Mouse (Mus musculus) limb, embryonic 11.5 days (tissue): ENCODE measurements around the gene Sh3glb1. TPM values are rescaled to one million over a fixed set of nuclear protein-coding genes. Genes with fewer than 3 reads are reported as not detected.
A peak's percentile ranks its signal among the peaks of the same experiment; 100 is the strongest.

Experiments
- ATAC-seq: fragments of 200-750 bp; cut with Nextera tagmentation; 2 replicates; pipeline ENCODE4 v1.8.0; 2017; ENCODE audit warnings: low read depth; ENCODE audit not compliant: insufficient number of reproducible peaks, low FRiP score, low TSS enrichment
- DNase-seq: peaks from one replicate; pipeline ENCODE4 v3.0.0-alpha.2; 2015; ENCODE audit warnings: low spot score
- H3K27ac ChIP-seq: fragments of 300-500 bp; sonication (generic); replicated peaks from 2 replicates; pipeline ENCODE4 v1.5.1; 2014; ENCODE audit warnings: low read depth, mild to moderate bottlenecking, low read length
- H3K27me3 ChIP-seq: fragments of 300-500 bp; sonication (generic); 2 replicates; pipeline ENCODE4 v1.6.1; 2014; ENCODE audit warnings: mild to moderate bottlenecking, low read length, mixed read lengths; ENCODE audit not compliant: control insufficient read depth, insufficient read depth
- H3K36me3 ChIP-seq: fragments of 300-500 bp; sonication (generic); 2 replicates; pipeline ENCODE4 v1.6.1; 2014; ENCODE audit warnings: mild to moderate bottlenecking, low read length, moderate library complexity, mixed read lengths; ENCODE audit not compliant: control insufficient read depth, insufficient read depth
- H3K4me1 ChIP-seq: fragments of 300-500 bp; sonication (generic); 2 replicates; pipeline ENCODE4 v1.6.1; 2014; ENCODE audit warnings: low read length, mixed read lengths; ENCODE audit not compliant: control insufficient read depth, insufficient read depth
- H3K4me2 ChIP-seq: fragments of 300-500 bp; sonication (generic); 2 replicates; pipeline ENCODE4 v1.6.1; 2014; ENCODE audit warnings: low read depth, mild to moderate bottlenecking, moderate library complexity; ENCODE audit not compliant: severe bottlenecking
- H3K4me3 ChIP-seq: fragments of 300-500 bp; sonication (generic); 2 replicates; pipeline ENCODE4 v1.5.1; 2014; ENCODE audit warnings: low read depth, low read length
- H3K9ac ChIP-seq: fragments of 300-500 bp; sonication (generic); 2 replicates; pipeline ENCODE4 v1.6.1; 2014; ENCODE audit warnings: mild to moderate bottlenecking, low read length
- H3K9me3 ChIP-seq: fragments of 300-500 bp; sonication (generic); 2 replicates; pipeline ENCODE4 v1.6.1; 2016; ENCODE audit warnings: low read length; ENCODE audit not compliant: control insufficient read depth
- WGBS: fragments of 180-500 bp; shearing (Covaris S2); extraction: QIAGEN DNeasy Blood & Tissue Kit; methylation state at CpG from one replicate; pipeline ENCODE4 v1.1.7; 2014; 5-methylcytosine and 5-hydroxymethylcytosine counted together
- polyA plus RNA-seq: library from polyadenylated mRNA; unstranded; fragments of >200 nt; fragmentation: Nextera tagmentation; extraction: Ambion mirVana; gene quantifications from 2 replicates; pipeline ENCODE4 v1.2.1, GENCODE M21; 2014

The Sh3glb1 gene
- polyA plus RNA-seq, 1 experiment from 2014 or later: 92.2 TPM

- Histone ChIP-seq H3K4me3 (peak overlapping the region; percentile 80), H3K27me3 (no peaks in the 10 kb centered on the region), H3K9me3 (no peaks in the 10 kb centered on the region), H3K9ac (peak overlapping the region; percentile 84), H3K4me2 (peak overlapping the region; percentile 73), H3K27ac (no peak overlapping the region), H3K4me1 (peaks cover 18% of the 10 kb centered on the region), H3K36me3 (no peaks in the 10 kb centered on the region)
- DNase-seq (no peak), ATAC-seq (no peak)
- WGBS: 36% methylated on average over 7 of the region's 7 CpGs
These were observed 1.4 kb downstream of the Sh3glb1 start for GRCm38 (mm10) chr3:144718706-144719087.

GRCm38 (mm10) chr3:144717835-144718234, 2.3 kb downstream of the Sh3glb1 start:
- Histone ChIP-seq H3K4me3 (no peak overlapping the region), H3K27ac (no peak overlapping the region)
- DNase-seq: no peak

GRCm38 (mm10) chr3:144717121-144717520, 3.0 kb downstream of the Sh3glb1 start:
- no peak overlapping the region for H3K4me3 ChIP-seq
- no peaks in the 10 kb centered on the region for H3K27me3 ChIP-seq
- DNase-seq (no peak), ATAC-seq (no peak)
- H3K9ac ChIP-seq: no peak overlapping the region
- no peaks in the 10 kb centered on the region for H3K36me3 ChIP-seq
- H3K9me3 ChIP-seq: no peaks in the 10 kb centered on the region
- H3K27ac ChIP-seq: no peak overlapping the region
- H3K4me1 ChIP-seq: peaks cover 18% of the 10 kb centered on the region
- WGBS: 79% methylated on average over 3 of the region's 3 CpGs
- no peak overlapping the region for H3K4me2 ChIP-seq

More at GRCm38 (mm10) chr3:144717835-144718234, 2.3 kb downstream of the Sh3glb1 start:
- H3K27me3 ChIP-seq: no peaks in the 10 kb centered on the region
- peaks cover 18% of the 10 kb centered on the region for H3K4me1 ChIP-seq
- no peaks in the 10 kb centered on the region for H3K9me3 ChIP-seq
- no peaks in the 10 kb centered on the region for H3K36me3 ChIP-seq
- no peak for ATAC-seq
- H3K4me2 ChIP-seq: peak overlapping the region; percentile 10; the same call in 1 of the 2 replicates
- whole genome bisulfite sequencing: 87% methylated on average over 6 of the region's 6 CpGs
- no peak overlapping the region for H3K9ac ChIP-seq

GRCm38 (mm10) chr3:144715901-144716300, 4.2 kb downstream of the Sh3glb1 start:
- no peak overlapping the region for H3K4me2 ChIP-seq

GRCm38 (mm10) chr3:144715033-144715432, 5.1 kb downstream of the Sh3glb1 start:
- WGBS: 86% methylated on average over 7 of the region's 7 CpGs
- ATAC-seq: no peak

More at GRCm38 (mm10) chr3:144715901-144716300, 4.2 kb downstream of the Sh3glb1 start:
- Histone ChIP-seq H3K27ac (no peak overlapping the region), H3K4me1 (peaks cover 17% of the 10 kb centered on the region), H3K27me3 (no peaks in the 10 kb centered on the region), H3K4me3 (no peak overlapping the region), H3K9ac (no peak overlapping the region), H3K36me3 (0 out of 2 replicates have a peak, but pooled peaks cover 8% of the 10 kb centered on the region), H3K9me3 (no peaks in the 10 kb centered on the region)
- WGBS: 57% methylated on average over 9 of the region's 9 CpGs
- ATAC-seq (no peak), DNase-seq (no peak)

GRCm38 (mm10) chr3:144714606-144715005, 5.5 kb downstream of the Sh3glb1 start:
- no peaks in the 10 kb centered on the region for H3K27me3 ChIP-seq
- peaks cover 15% of the 10 kb centered on the region for H3K4me1 ChIP-seq
- H3K36me3 ChIP-seq: 0 out of 2 replicates have a peak, but pooled peaks cover 8% of the 10 kb centered on the region
- WGBS: 94% methylated on average over 8 of the region's 8 CpGs
- no peaks in the 10 kb centered on the region for H3K9me3 ChIP-seq
- H3K9ac ChIP-seq: no peak overlapping the region
- no peak for DNase-seq
- H3K4me2 ChIP-seq: no peak overlapping the region
- H3K27ac ChIP-seq: no peak overlapping the region
- ATAC-seq: no peak
- no peak overlapping the region for H3K4me3 ChIP-seq

More at GRCm38 (mm10) chr3:144715033-144715432, 5.1 kb downstream of the Sh3glb1 start:
- Histone ChIP-seq H3K4me1 (peaks cover 15% of the 10 kb centered on the region), H3K4me2 (no peak overlapping the region), H3K4me3 (no peak overlapping the region), H3K27me3 (no peaks in the 10 kb centered on the region), H3K9me3 (no peaks in the 10 kb centered on the region), H3K9ac (no peak overlapping the region), H3K36me3 (0 out of 2 replicates have a peak, but pooled peaks cover 8% of the 10 kb centered on the region), H3K27ac (no peak overlapping the region)
- no peak for DNase-seq

GRCm38 (mm10) chr3:144714126-144714525, 6.0 kb downstream of the Sh3glb1 start:
- ATAC-seq (no peak), DNase-seq (no peak)
- 64% methylated on average over 7 of the region's 7 CpGs for WGBS
- Histone ChIP-seq H3K27me3 (no peaks in the 10 kb centered on the region), H3K9ac (no peak overlapping the region), H3K4me1 (peaks cover 15% of the 10 kb centered on the region), H3K36me3 (peaks cover 10% of the 10 kb centered on the region; the same call in 1 of the 2 replicates), H3K27ac (no peak overlapping the region), H3K4me2 (no peak overlapping the region), H3K9me3 (no peaks in the 10 kb centered on the region), H3K4me3 (no peak overlapping the region)

- Histone ChIP-seq H3K36me3 (peaks cover 11% of the 10 kb centered on the region; the same call in 1 of the 2 replicates), H3K9me3 (no peaks in the 10 kb centered on the region), H3K4me2 (no peak overlapping the region), H3K27ac (no peak overlapping the region), H3K4me3 (no peak overlapping the region), H3K27me3 (no peaks in the 10 kb centered on the region), H3K9ac (no peak overlapping the region), H3K4me1 (0 out of 2 replicates have a peak, but pooled peaks cover 5% of the 10 kb centered on the region)
- DNase-seq (no peak), ATAC-seq (no peak)
- 88% methylated on average over 6 of the region's 6 CpGs for WGBS
These were observed 8.4 kb downstream of the Sh3glb1 start for GRCm38 (mm10) chr3:144711607-144712206.
